Mouse (Mus musculus) neural tube, embryonic 13.5 days (tissue): ENCODE results near the gene Apoh. TPM values are rescaled to one million over a fixed set of nuclear protein-coding genes. Genes with fewer than 3 reads are reported as not detected.
A peak's percentile ranks its signal among the peaks of the same experiment; 100 is the strongest.

Experiments
- ATAC-seq: fragments of 200-750 bp; cut with Nextera tagmentation; 2 replicates; pipeline ENCODE4 v1.8.0; 2017; ENCODE audit warnings: low read depth, mild to moderate bottlenecking, moderate TSS enrichment, moderate library complexity
- H3K27ac ChIP-seq: fragments of 300-500 bp; sonication (generic); replicated peaks from 2 replicates; pipeline ENCODE4 v1.5.1; 2015; ENCODE audit warnings: moderate library complexity, mild to moderate bottlenecking, inconsistent platforms
- H3K27me3 ChIP-seq: fragments of 300-500 bp; sonication (generic); 2 replicates; pipeline ENCODE4 v1.6.1; 2015; ENCODE audit warnings: mild to moderate bottlenecking, inconsistent platforms
- H3K36me3 ChIP-seq: fragments of 300-500 bp; sonication (generic); 2 replicates; pipeline ENCODE4 v1.6.1; 2015; ENCODE audit warnings: mild to moderate bottlenecking, inconsistent platforms
- H3K4me1 ChIP-seq: fragments of 300-500 bp; sonication (generic); replicated peaks from 2 replicates; pipeline ENCODE4 v1.6.1; 2015; ENCODE audit warnings: inconsistent platforms
- H3K4me2 ChIP-seq: fragments of 300-500 bp; sonication (generic); 2 replicates; pipeline ENCODE4 v1.6.1; 2015; ENCODE audit warnings: inconsistent platforms, mild to moderate bottlenecking, moderate library complexity
- H3K4me3 ChIP-seq: fragments of 300-500 bp; sonication (generic); 2 replicates; pipeline ENCODE4 v1.5.1; 2015; ENCODE audit warnings: mild to moderate bottlenecking, inconsistent platforms
- H3K9ac ChIP-seq: fragments of 300-500 bp; sonication (generic); 2 replicates; pipeline ENCODE4 v1.6.1; 2015; ENCODE audit warnings: moderate library complexity, mild to moderate bottlenecking, inconsistent platforms
- H3K9me3 ChIP-seq: fragments of 300-500 bp; sonication (generic); 2 replicates; pipeline ENCODE4 v1.6.1; 2016; ENCODE audit warnings: inconsistent platforms
- WGBS: fragments of 180-500 bp; shearing (Covaris S2); methylation state at CpG from one replicate; pipeline ENCODE4 v1.1.7; 2015; 5-methylcytosine and 5-hydroxymethylcytosine counted together
- polyA plus RNA-seq: library from polyadenylated mRNA; unstranded; fragments of >200 nt; fragmentation: Nextera tagmentation; extraction: Ambion mirVana; gene quantifications from 2 replicates; pipeline ENCODE4 v1.2.1, GENCODE M21; 2015

Gene Apoh
- polyA plus RNA-seq, 1 experiment from 2014 or later = 0.21 TPM

DNA sequence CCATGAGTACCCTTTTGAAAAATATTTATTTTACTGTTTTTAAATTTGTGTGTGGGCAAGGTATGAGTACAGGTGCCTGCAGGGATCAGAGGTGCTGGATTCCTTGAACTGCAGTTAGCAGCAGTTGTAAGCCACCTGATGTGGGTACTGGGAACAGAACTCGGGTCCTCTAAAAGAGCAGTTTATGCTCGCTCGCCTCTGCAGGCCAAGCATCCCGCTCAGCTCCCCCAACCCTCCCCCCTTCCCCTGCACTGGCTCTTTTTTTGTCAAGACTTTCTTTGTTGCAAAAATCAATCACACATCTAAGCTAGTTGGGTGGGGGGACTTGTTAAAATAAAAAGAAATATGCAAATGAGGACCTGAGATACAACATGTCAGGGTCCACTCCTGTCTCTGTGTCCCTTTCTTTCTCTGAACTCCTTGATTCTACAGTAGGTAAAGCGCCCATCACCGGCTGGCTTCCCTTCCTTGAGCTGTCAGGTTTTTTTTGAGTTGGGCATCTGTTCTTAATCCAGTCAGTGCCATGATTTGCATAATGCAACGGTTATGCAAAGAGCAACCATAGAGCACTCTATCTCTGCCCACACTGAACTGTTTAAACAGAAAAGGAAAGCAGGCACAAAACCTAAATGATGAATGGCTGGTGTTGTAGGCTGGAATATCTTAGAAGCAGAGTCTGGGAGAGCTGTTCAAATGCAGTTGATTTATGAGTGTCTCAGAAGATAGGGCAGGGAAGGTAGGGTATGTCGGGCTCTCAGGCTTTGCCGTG lies 66.9 kb downstream of the Apoh start:
- H3K9ac ChIP-seq = no peak overlapping the region

DNA sequence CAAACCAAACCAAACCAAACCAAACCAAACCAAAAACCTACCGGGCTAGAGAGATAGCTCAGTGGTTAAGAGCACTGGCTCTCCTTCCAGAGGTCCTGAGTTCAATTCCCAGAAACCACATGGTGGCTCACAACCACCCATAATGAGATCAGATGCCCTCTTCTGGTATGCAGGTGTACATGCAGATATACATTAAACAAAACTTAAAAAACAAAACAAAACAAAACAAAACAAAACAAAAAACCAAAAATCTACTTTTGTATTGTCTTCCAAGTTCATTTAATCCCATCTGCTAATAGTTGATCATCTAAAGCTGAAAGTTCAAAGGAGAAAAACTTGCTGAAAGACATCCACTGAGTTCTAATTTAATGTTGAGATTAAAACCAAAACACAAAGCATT lies 73.2 kb downstream of the Apoh start:
- no peak overlapping the region for H3K4me3 ChIP-seq
- H3K27me3 ChIP-seq = no peaks in the 10 kb centered on the region
- H3K4me2 ChIP-seq = no peak overlapping the region
- no peak for ATAC-seq
- no peak overlapping the region for H3K27ac ChIP-seq
- no peaks in the 10 kb centered on the region for H3K9me3 ChIP-seq
- no peaks in the 10 kb centered on the region for H3K4me1 ChIP-seq
- H3K36me3 ChIP-seq = no peaks in the 10 kb centered on the region
- no peak overlapping the region for H3K9ac ChIP-seq
- 89% methylated on average over 1 of the region's 1 CpGs for WGBS

More for the DNA sequence above, 66.9 kb downstream of the Apoh start:
- no peak for ATAC-seq
- 55% methylated on average over 8 of the region's 9 CpGs for WGBS
- no peak overlapping the region for H3K4me3 ChIP-seq
- no peak overlapping the region for H3K27ac ChIP-seq
- H3K4me2 ChIP-seq = no peak overlapping the region
- no peaks in the 10 kb centered on the region for H3K36me3 ChIP-seq
- H3K9me3 ChIP-seq = no peaks in the 10 kb centered on the region
- no peaks in the 10 kb centered on the region for H3K27me3 ChIP-seq
- no peaks in the 10 kb centered on the region for H3K4me1 ChIP-seq

DNA sequence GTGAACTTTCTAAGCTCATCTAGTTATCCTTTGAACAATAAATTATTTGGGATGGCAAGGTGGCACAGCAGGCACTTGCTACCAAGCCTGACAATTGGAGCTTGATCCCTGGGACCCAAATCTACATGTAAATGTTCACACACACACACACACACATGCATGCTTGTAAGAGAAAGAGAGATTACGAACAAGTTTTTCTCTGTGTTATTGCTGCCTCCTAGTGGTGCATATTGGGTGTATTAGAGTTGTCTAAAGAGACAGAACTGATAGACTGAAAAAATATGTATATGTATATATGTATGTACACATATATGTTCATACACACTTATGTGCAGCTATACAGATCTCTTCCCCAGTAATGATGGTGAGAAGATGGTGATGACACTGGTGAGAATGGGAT lies 75.4 kb downstream of the Apoh start:
- Histone ChIP-seq H3K27me3 (peaks cover 10% of the 10 kb centered on the region), H3K9ac (no peak overlapping the region), H3K4me2 (no peak overlapping the region), H3K9me3 (no peaks in the 10 kb centered on the region), H3K4me1 (peaks cover 4% of the 10 kb centered on the region), H3K27ac (no peak overlapping the region), H3K4me3 (no peak overlapping the region), H3K36me3 (no peaks in the 10 kb centered on the region)
- no peak for ATAC-seq
- WGBS = 39% methylated on average over 1 of the region's 1 CpGs

DNA sequence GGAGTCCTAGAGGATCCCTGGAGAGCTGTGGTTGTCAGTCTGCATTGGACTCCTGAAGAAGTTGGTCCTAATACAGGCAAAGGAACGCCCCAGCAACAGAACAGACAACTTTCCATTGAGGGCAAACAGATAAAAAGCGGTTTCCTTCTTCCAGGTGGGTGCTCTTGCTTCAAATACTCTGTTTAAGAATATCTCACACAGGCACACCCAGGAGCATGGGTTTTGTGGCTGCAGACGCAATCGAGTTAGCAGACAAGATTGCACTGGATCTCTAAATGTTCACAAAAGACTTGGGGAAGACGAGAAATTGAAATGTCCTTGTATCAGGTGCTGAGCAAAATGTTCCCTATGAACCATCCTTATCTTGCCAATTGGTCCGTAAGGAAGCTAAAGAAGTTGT lies 76.1 kb downstream of the Apoh start:
- peaks cover 10% of the 10 kb centered on the region for H3K27me3 ChIP-seq
- H3K9me3 ChIP-seq = no peaks in the 10 kb centered on the region
- H3K9ac ChIP-seq = no peak overlapping the region
- WGBS = 94% methylated on average over 6 of the region's 6 CpGs
- H3K36me3 ChIP-seq = no peaks in the 10 kb centered on the region
- H3K4me2 ChIP-seq = no peak overlapping the region
- H3K4me3 ChIP-seq = no peak overlapping the region
- H3K27ac ChIP-seq = no peak overlapping the region
- no peak for ATAC-seq
- peaks cover 11% of the 10 kb centered on the region for H3K4me1 ChIP-seq

DNA sequence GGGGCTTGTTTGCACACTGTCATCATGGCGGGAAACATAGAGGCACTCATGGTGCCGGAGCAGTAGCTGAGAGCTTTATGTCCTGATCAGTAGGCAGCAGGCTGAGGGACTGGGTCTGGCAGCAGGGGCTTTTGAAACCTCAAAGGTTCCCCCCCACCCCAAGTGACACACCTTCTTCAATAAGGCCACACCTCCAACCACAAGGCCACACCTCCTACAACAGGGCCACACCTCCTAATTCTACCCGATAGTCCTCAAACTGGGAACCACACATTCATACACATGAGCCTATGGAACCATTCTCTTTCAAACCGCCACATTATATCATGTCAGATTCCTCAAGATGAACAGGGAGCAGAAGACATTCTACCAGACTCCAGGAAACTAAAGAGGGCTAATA lies 77.6 kb downstream of the Apoh start:
- Histone ChIP-seq H3K27ac (no peak overlapping the region), H3K36me3 (no peaks in the 10 kb centered on the region), H3K4me2 (no peak overlapping the region), H3K9me3 (no peaks in the 10 kb centered on the region), H3K4me1 (peaks cover 18% of the 10 kb centered on the region), H3K27me3 (peaks cover 10% of the 10 kb centered on the region), H3K4me3 (no peak overlapping the region), H3K9ac (no peak overlapping the region)
- no peak for ATAC-seq
- WGBS = 73% methylated on average over 4 of the region's 4 CpGs

DNA sequence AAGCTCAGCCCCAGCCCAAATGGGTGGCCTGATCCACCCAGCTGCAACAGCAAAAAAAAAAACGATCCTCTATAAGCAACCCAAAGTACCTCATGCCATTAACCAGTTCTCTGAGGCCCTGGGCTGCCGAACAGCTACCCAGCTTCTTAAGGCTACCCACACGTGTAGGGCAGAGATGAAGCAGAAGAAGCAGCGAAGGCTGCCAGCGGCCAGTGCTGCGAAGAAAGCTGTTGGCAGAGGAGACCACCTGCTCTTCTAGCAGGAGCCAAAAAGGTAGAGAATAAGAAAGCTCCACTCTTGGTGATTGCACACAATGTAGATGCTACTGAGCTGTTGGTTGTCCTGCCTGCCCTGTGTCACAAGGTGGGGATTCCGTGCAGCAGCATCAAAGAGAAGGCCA lies 80.1 kb downstream of the Apoh start:
- no peaks in the 10 kb centered on the region for H3K36me3 ChIP-seq
- 55% methylated on average over 7 of the region's 7 CpGs for WGBS
- no peak overlapping the region for H3K27ac ChIP-seq
- H3K9ac ChIP-seq = no peak overlapping the region
- peaks cover 20% of the 10 kb centered on the region for H3K4me1 ChIP-seq
- peaks cover 10% of the 10 kb centered on the region for H3K27me3 ChIP-seq
- H3K4me2 ChIP-seq = no peak overlapping the region
- no peak for ATAC-seq
- H3K9me3 ChIP-seq = no peaks in the 10 kb centered on the region
- no peak overlapping the region for H3K4me3 ChIP-seq

DNA sequence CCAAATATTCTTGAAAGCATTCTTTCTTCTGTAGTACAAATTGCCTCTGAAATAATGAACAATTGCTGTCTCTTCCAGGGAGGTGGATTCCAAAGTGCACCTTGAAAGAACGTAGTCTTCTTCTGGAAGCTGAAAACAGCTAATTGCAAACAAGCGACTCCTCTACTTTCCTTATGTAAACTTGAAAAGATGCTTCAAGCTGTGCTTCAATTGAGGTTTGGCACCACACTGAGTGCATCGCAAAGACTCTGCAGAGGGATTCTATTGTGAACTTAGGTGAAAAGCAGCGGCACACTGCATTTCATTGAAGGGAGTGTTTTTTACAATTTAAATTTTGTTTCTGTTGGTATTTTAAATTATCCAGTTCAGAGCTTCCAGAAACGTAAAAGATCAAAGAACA lies 81.0 kb downstream of the Apoh start:
- peaks cover 20% of the 10 kb centered on the region for H3K4me1 ChIP-seq
- 3% methylated on average over 5 of the region's 5 CpGs for WGBS
- peak overlapping the region; percentile 56 for H3K9ac ChIP-seq
- peak overlapping the region; percentile 69 for H3K4me3 ChIP-seq
- no peak for ATAC-seq
- no peaks in the 10 kb centered on the region for H3K9me3 ChIP-seq
- H3K36me3 ChIP-seq = no peaks in the 10 kb centered on the region
- H3K27ac ChIP-seq = no peak overlapping the region
- peaks cover 10% of the 10 kb centered on the region for H3K27me3 ChIP-seq
- H3K4me2 ChIP-seq = peak overlapping the region; percentile 81

DNA sequence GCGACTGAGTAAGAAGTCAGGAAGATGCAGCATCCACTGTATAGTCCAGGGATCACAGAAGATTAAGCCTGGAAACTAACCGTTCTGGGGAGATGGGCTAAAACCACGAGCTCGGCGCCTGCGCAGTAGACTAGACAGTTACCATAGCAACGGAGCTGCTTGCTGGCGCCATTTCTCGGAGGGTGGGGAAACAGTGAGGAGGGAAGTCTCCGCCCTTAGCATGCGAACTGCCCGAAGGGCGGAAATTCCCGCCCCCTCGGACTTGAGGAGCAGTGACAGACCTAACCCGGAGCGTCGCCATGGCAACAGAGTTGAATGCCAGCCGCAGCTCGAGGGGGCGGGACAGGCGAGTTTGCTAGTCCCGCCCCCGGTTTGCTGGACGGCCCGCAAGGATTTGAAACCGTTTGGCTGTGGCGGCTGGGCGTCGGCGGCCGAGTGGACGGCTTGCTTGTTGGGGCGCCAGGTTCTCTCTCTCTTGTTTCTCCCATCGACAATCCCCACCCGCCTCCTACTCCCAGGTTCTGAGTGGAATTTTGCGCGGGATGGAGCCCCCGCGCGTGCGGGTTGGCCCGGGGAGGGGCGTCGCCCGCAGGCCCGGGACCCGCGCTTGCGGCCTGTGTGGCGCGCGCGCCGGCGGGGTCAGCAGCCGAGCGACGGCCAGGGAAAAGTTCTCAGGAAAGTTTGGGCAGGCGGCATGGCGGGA lies 81.9 kb downstream of the Apoh start, which contains the start of gene Cep112:
TSS of gene Cep112 (plus strand) at position 304 of the 703 bp plus-strand sequence.
- Histone ChIP-seq H3K4me1 (peaks cover 20% of the 10 kb centered on the region), H3K9me3 (no peaks in the 10 kb centered on the region), H3K4me3 (peak within 1 kb of the TSS; percentile 69), H3K4me2 (peak within 1 kb of the TSS; percentile 81), H3K27me3 (peaks cover 10% of the 10 kb centered on the region), H3K9ac (peak within 1 kb of the TSS; percentile 74), H3K27ac (peak within 1 kb of the TSS; percentile 68), H3K36me3 (no peaks in the 10 kb centered on the region)
- under 1% methylated on average over 61 of the region's 61 CpGs for WGBS
- peak; percentile 97 for ATAC-seq

DNA sequence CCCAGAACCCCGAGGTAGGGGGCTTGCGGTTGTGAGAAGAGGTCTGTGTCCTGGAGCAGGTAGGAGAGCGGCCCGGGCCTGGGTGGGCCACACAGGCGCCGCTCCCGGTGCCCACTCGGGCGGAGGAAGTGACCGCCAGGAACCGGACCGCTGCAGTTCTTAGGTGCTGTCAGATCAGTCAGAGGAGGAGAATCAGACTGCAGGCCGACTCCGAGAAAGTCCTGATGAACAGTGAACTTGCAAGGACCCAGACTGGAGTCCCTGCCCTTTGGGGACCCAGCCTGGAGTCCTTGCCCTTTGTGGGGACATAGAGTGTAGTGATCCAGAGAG lies 82.4 kb downstream of the Apoh start:
- 9% methylated on average over 14 of the region's 14 CpGs for WGBS
- peak; percentile 60 for ATAC-seq
- peaks cover 10% of the 10 kb centered on the region for H3K27me3 ChIP-seq
- H3K9me3 ChIP-seq = no peaks in the 10 kb centered on the region
- 0 out of 2 replicates have a peak overlapping the region, but pooled peaks have one; percentile 28 for H3K27ac ChIP-seq
- peak overlapping the region; percentile 74 for H3K9ac ChIP-seq
- no peaks in the 10 kb centered on the region for H3K36me3 ChIP-seq
- peak overlapping the region; percentile 81 for H3K4me2 ChIP-seq
- peaks cover 20% of the 10 kb centered on the region for H3K4me1 ChIP-seq
- peak overlapping the region; percentile 69 for H3K4me3 ChIP-seq

DNA sequence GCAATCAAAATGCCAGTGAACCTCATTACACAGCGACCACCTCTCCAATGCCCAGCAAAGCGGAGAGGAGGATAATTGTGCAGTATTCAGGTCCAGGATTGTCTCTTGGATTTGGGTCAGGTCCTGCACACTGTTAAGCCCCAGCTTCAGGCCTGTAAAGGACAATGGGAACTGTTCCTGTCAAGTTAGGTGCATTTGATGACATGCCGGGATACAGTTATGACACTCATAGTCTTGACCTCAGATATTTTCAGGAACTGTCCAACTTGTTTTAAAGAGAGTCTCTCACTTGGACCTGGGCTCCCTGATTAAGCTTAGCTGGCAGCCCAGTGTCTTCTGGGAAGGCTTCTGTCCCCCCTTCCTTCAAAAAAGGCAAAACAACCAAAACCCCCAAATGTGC lies 82.9 kb downstream of the Apoh start:
- no peak overlapping the region for H3K9ac ChIP-seq
- no peaks in the 10 kb centered on the region for H3K9me3 ChIP-seq
- ATAC-seq = no peak
- no peaks in the 10 kb centered on the region for H3K36me3 ChIP-seq
- peaks cover 20% of the 10 kb centered on the region for H3K4me1 ChIP-seq
- peak overlapping the region; percentile 81 for H3K4me2 ChIP-seq
- 91% methylated on average over 3 of the region's 3 CpGs for WGBS
- H3K27ac ChIP-seq = no peak overlapping the region
- peak overlapping the region; percentile 69; the same call in 1 of the 2 replicates for H3K4me3 ChIP-seq
- H3K27me3 ChIP-seq = peaks cover 10% of the 10 kb centered on the region

DNA sequence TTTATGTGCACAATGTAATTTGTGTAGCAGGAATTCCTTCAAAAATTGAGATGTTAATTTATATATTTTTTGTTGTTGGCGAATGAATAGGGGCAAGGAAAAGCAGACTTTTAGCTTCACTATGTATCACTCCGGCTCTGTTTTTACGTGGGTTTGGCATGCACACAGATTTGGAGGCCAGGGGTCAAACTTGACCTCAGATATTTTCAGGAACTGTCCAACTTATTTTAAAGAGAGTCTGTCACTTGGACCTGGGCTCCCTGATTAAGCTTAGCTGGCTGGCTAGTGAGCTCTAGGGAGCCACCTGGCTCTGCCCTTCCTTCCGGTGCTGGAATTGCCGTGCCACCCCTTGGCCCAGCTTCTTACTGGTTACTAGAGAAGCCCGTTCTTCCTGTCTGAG lies 84.0 kb downstream of the Apoh start:
- Histone ChIP-seq H3K9me3 (no peaks in the 10 kb centered on the region), H3K9ac (no peak overlapping the region), H3K36me3 (no peaks in the 10 kb centered on the region), H3K4me2 (no peak overlapping the region), H3K27me3 (peaks cover 10% of the 10 kb centered on the region), H3K4me1 (peaks cover 20% of the 10 kb centered on the region), H3K4me3 (no peak overlapping the region), H3K27ac (no peak overlapping the region)
- ATAC-seq = no peak
- 69% methylated on average over 6 of the region's 6 CpGs for WGBS

DNA sequence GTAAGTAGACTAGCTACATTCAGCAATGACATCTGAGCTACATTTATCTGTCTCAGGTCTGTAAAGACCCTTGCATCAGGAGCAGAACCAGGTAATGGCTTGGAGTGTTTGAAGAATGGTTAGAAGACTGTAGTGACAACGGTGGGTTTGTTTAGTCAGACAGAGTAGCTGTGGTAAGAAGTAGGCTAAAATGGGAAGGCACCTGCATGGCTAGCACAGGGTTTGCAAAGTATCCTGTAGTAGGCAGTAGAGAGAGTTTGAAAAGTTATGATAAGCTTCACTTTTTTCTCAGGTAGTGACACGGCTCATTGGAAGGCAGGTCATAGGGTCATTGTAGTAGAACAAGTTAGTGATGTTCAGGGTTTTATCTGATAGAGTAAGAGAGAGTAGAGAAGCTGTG lies 85.9 kb downstream of the Apoh start:
- no peak overlapping the region for H3K4me3 ChIP-seq
- no peaks in the 10 kb centered on the region for H3K27me3 ChIP-seq
- no peaks in the 10 kb centered on the region for H3K9me3 ChIP-seq
- H3K27ac ChIP-seq = no peak overlapping the region
- H3K9ac ChIP-seq = no peak overlapping the region
- H3K4me2 ChIP-seq = no peak overlapping the region
- WGBS = 87% methylated on average over 2 of the region's 2 CpGs
- no peaks in the 10 kb centered on the region for H3K36me3 ChIP-seq
- peaks cover 11% of the 10 kb centered on the region for H3K4me1 ChIP-seq
- ATAC-seq = no peak
